Mouse (Mus musculus) heart, postnatal 25 days (tissue): ENCODE measurements around the gene Fkbp15. TPM values are rescaled to one million over a fixed set of nuclear protein-coding genes. Genes with fewer than 3 reads are reported as not detected.

Experiments used
- DNase-seq: peaks from one replicate; pipeline ENCODE4 v3.0.0; 2022; ENCODE audit warnings: low spot score
- intact Hi-C: fragments of 180-260 bp; cut with DNase I; formaldehyde crosslinking; loops from one replicate; pipeline ENCODE4 v1.15.1; 2025
- total RNA-seq, 2 experiments: library from RNA; stranded (reverse); gene quantifications; 2 replicates each; pipeline ENCODE4 v1.2.3; 2021

Gene Fkbp15
- total RNA-seq, 2 experiments from 2014 or later = 17.9 to 18.7 TPM

DNA sequence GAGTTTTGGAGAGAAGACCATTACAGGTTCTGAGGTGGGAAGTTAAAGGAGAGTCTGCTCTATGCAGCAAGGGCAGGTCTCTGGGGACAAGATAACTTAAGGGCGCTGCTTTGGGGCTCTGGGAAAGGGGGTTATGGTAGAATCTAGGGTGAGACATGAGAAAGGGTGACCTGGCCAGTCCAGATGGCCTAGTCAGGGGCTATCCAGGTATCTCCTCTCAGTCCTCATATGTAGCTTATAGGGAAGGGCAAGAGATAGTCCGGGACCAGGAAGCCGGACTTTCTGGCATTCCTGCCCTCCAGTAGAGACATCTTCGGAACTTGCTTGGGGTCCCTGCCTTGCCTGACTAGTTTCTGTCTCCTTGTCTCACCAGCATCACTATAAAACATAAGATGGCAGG, 108.6 kb downstream of the Fkbp15 start:
- intact Hi-C loops = no loop called here

DNA sequence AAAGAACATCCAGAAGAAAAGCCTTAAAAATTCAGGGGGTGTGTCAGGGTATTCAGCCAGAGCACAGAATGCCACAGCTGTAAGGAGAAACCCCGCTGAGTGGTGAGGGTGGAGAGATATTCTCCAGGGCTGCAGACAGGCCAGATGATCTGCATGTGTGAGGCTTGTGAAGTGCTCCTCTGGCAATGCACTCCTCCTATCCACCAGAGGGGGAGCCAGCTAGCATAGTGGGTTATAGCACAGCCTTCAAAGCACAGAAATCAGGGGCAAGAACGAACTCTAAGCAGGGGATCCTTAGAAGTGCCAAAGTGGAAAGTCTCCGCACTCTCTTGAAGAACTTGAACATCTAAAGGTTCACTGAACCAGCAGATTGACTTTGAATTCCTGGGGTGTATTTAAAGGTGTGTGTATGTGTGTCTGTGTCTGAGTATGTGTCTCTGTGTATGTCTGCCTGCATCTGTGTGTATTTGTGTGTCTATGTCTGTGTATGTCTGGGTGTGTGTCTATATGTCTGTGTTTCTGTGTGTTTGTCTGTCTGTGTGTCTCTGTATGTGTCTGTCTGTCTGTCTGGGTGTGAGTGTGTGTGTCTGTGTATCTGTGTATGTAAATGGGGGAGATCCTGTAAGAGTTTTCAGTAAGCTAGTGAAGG, 109.3 kb downstream of the Fkbp15 start:
- intact Hi-C loops = no loop called here

More for the DNA sequence above, 108.6 kb downstream of the Fkbp15 start:
- no peak for DNase-seq

More for the DNA sequence above, 109.3 kb downstream of the Fkbp15 start:
- DNase-seq = no peak

Other genes starting within 250 kb of the Fkbp15 start
- gene Mup21, start 209.7 kb downstream of the Fkbp15 start, total RNA-seq = not detected
- gene Zfp37, start 129.5 kb downstream of the Fkbp15 start, total RNA-seq = 1 to 10 TPM; 1.7 to 2.1 TPM
- 10 to 100 TPM; 19.9 to 22.6 TPM for gene Slc31a2, start 98.0 kb downstream of the Fkbp15 start, total RNA-seq
- 10 to 100 TPM; 22.0 to 22.8 TPM for gene Slc31a1, start 179 bp upstream of the Fkbp15 start, total RNA-seq
- 10 to 100 TPM; 42.9 to 45.1 TPM for gene Cdc26, start 48.1 kb upstream of the Fkbp15 start, total RNA-seq
- 1 to 10 TPM; 9.5 to 9.6 TPM for gene Prpf4, start 48.2 kb upstream of the Fkbp15 start, total RNA-seq
- gene Rnf183, start 74.7 kb upstream of the Fkbp15 start, total RNA-seq = not detected
- under 1 TPM; 0.42 to 0.48 TPM for gene Wdr31, start 110.3 kb upstream of the Fkbp15 start, total RNA-seq
- gene Bspry, start 119.5 kb upstream of the Fkbp15 start, total RNA-seq = not detected
- gene Hdhd3, start 142.9 kb upstream of the Fkbp15 start, total RNA-seq = 1 to 10 TPM; 6.0 to 6.5 TPM
- gene Alad, start 159.4 kb upstream of the Fkbp15 start, total RNA-seq = 10 to 100 TPM; 60.2 to 63.3 TPM
- gene Pole3, start 164.5 kb upstream of the Fkbp15 start, total RNA-seq = 10 to 100 TPM; 17.3 to 18.4 TPM
- under 1 TPM; 0.18 to 0.22 TPM for gene 4933430I17Rik, start 164.8 kb upstream of the Fkbp15 start, total RNA-seq
- 10 to 100 TPM; 27.9 to 31.2 TPM for gene Rgs3, start 199.3 kb upstream of the Fkbp15 start, total RNA-seq